Mouse (Mus musculus) intestine, postnatal 0 days (tissue): ENCODE data around the gene Cic. TPM values are rescaled to one million over a fixed set of nuclear protein-coding genes. Genes with fewer than 3 reads are reported as not detected.

Experiments used
- ATAC-seq: fragments of 200-750 bp; cut with Nextera tagmentation; 2 replicates; pipeline ENCODE4 v1.8.0; 2017; ENCODE audit warnings: mild to moderate bottlenecking, moderate TSS enrichment, moderate library complexity
- H3K27ac ChIP-seq: fragments of 300-500 bp; sonication (generic); 2 replicates; pipeline ENCODE4 v1.5.1; 2014; ENCODE audit warnings: mild to moderate bottlenecking, low read depth, low read length, moderate library complexity
- H3K27me3 ChIP-seq: fragments of 300-500 bp; sonication (generic); replicated peaks from 2 replicates; pipeline ENCODE4 v1.6.1; 2014; ENCODE audit warnings: low read length, mixed read lengths; ENCODE audit not compliant: control insufficient read depth, insufficient read depth
- H3K36me3 ChIP-seq: fragments of 300-500 bp; sonication (generic); 2 replicates; pipeline ENCODE4 v1.6.1; 2014; ENCODE audit warnings: mild to moderate bottlenecking, moderate library complexity; ENCODE audit not compliant: control insufficient read depth, insufficient read depth
- H3K4me1 ChIP-seq: fragments of 300-500 bp; sonication (generic); replicated peaks from 2 replicates; pipeline ENCODE4 v1.6.1; 2014; ENCODE audit warnings: antibody characterized with exemption, low read length, mixed read lengths; ENCODE audit not compliant: control insufficient read depth, insufficient read depth
- H3K4me2 ChIP-seq: fragments of 300-500 bp; sonication (generic); replicated peaks from 2 replicates; pipeline ENCODE4 v1.6.1; 2014; ENCODE audit warnings: low read depth, mild to moderate bottlenecking, moderate library complexity
- H3K4me3 ChIP-seq: fragments of 300-500 bp; sonication (generic); 2 replicates; pipeline ENCODE4 v1.5.1; 2014; ENCODE audit warnings: low read depth, low read length
- H3K9ac ChIP-seq: fragments of 300-500 bp; sonication (generic); 2 replicates; pipeline ENCODE4 v1.6.1; 2014; ENCODE audit warnings: mild to moderate bottlenecking, low read depth, low read length
- H3K9me3 ChIP-seq: fragments of 300-500 bp; sonication (generic); 2 replicates; pipeline ENCODE4 v1.6.1; 2016; ENCODE audit warnings: mixed run types; ENCODE audit not compliant: control insufficient read depth
- CTCF ChIP-seq: sonication (generic); IDR thresholded peaks from 2 replicates; pipeline ENCODE4 v1.5.1; 2016; ENCODE audit warnings: low read depth, mild to moderate bottlenecking, control low read depth, antibody characterized with exemption, moderate library complexity
- WGBS: fragments of 180-500 bp; shearing (Covaris S2); extraction: QIAGEN DNeasy Blood & Tissue Kit; methylation state at CpG from one replicate; pipeline ENCODE4 v1.1.7; 2014; 5-methylcytosine and 5-hydroxymethylcytosine counted together
- polyA plus RNA-seq: library from polyadenylated mRNA; unstranded; fragments of >200 nt; fragmentation: Nextera tagmentation; extraction: Ambion mirVana; gene quantifications from 2 replicates; pipeline ENCODE4 v1.2.1, GENCODE M21; 2015

Cic gene
- 17.2 and 21.7 TPM in 2 replicates for polyA plus RNA-seq

- peaks cover 17% of the 10 kb centered on the region; the same call in 1 of the 2 replicates for H3K36me3 ChIP-seq
These were observed at the start of gene Cic for GRCm38 (mm10) chr7:25267301-25267750. Gene Cic, plus strand, starts transcription at chr7:25267704.

GRCm38 (mm10) chr7:25218705-25219415 lies 48.6 kb upstream of the Cic start:
- peak; percentile 10; the same call in 1 of the 2 replicates for ATAC-seq
- H3K27ac ChIP-seq: peak overlapping the region; percentile 89
- peak overlapping the region; percentile 76 for H3K4me3 ChIP-seq
- under 1% methylated on average over 53 of the region's 53 CpGs for WGBS
- H3K27me3 ChIP-seq: no peaks in the 10 kb centered on the region
- peak overlapping the region; percentile 90 for H3K4me2 ChIP-seq
- H3K4me1 ChIP-seq: peaks cover 13% of the 10 kb centered on the region
- no peaks in the 10 kb centered on the region for H3K9me3 ChIP-seq
- H3K9ac ChIP-seq: peak overlapping the region; percentile 74
- 0 out of 2 replicates have a peak, but pooled peaks have one; percentile 9 for TF ChIP-seq CTCF
- peaks cover 8% of the 10 kb centered on the region for H3K36me3 ChIP-seq

More at GRCm38 (mm10) chr7:25267301-25267750, at the start of gene Cic:
- Histone ChIP-seq H3K4me2 (peak within 1 kb of the TSS; percentile 72), H3K4me1 (no peaks in the 10 kb centered on the region; the same call in 1 of the 2 replicates), H3K9ac (peak within 1 kb of the TSS; percentile 77), H3K27ac (peak within 1 kb of the TSS; percentile 87), H3K27me3 (no peaks in the 10 kb centered on the region), H3K4me3 (peak within 1 kb of the TSS; percentile 68), H3K9me3 (no peaks in the 10 kb centered on the region)
- TF ChIP-seq CTCF: 0 out of 2 replicates have a peak, but pooled peaks have one; percentile 6
- peak; percentile 87 for ATAC-seq
- WGBS: under 1% methylated on average over 29 of the region's 29 CpGs

- WGBS: 0% methylated on average over 16 of the region's 16 CpGs
- ATAC-seq: peak; percentile 11; the same call in 1 of the 2 replicates
These were observed 48.1 kb upstream of the Cic start for GRCm38 (mm10) chr7:25219416-25219750.

GRCm38 (mm10) chr7:25219756-25220456 lies 47.6 kb upstream of the Cic start:
- Histone ChIP-seq H3K4me1 (peaks cover 13% of the 10 kb centered on the region), H3K36me3 (peaks cover 18% of the 10 kb centered on the region), H3K27me3 (no peaks in the 10 kb centered on the region), H3K4me2 (peak overlapping the region; percentile 90), H3K27ac (peak overlapping the region; percentile 89), H3K9me3 (no peaks in the 10 kb centered on the region), H3K9ac (peak overlapping the region; percentile 74), H3K4me3 (peak overlapping the region; percentile 76)
- WGBS: 3% methylated on average over 31 of the region's 31 CpGs
- peak; percentile 72 for ATAC-seq
- no peak for TF ChIP-seq CTCF

More at GRCm38 (mm10) chr7:25219416-25219750, 48.1 kb upstream of the Cic start:
- Histone ChIP-seq H3K36me3 (peaks cover 13% of the 10 kb centered on the region), H3K4me1 (peaks cover 13% of the 10 kb centered on the region), H3K27me3 (no peaks in the 10 kb centered on the region), H3K9me3 (no peaks in the 10 kb centered on the region), H3K4me3 (peak overlapping the region; percentile 76), H3K27ac (peak overlapping the region; percentile 89), H3K4me2 (peak overlapping the region; percentile 90), H3K9ac (peak overlapping the region; percentile 74)
- TF ChIP-seq CTCF: no peak

- 4% methylated on average over 20 of the region's 20 CpGs for WGBS
- Histone ChIP-seq H3K9ac (peak within 1 kb of the TSS; percentile 74), H3K27me3 (no peaks in the 10 kb centered on the region), H3K9me3 (no peaks in the 10 kb centered on the region), H3K4me1 (peaks cover 13% of the 10 kb centered on the region), H3K36me3 (peaks cover 20% of the 10 kb centered on the region), H3K4me2 (peak within 1 kb of the TSS; percentile 90), H3K4me3 (peak within 1 kb of the TSS; percentile 76), H3K27ac (peak within 1 kb of the TSS; percentile 89)
- no peak for ATAC-seq
- no peak for TF ChIP-seq CTCF
These were observed 46.9 kb upstream of the Cic start, which contains the start of gene Dedd2 for GRCm38 (mm10) chr7:25220457-25221101. Gene Dedd2, minus strand, starts transcription at chr7:25220615.
